Mouse (Mus musculus): ENCODE measurements around the gene Il12rb1. TPM values are rescaled to one million over a fixed set of nuclear protein-coding genes. Genes with fewer than 3 reads are reported as not detected.

The Il12rb1 gene
- total RNA-seq, 4 experiments from 2014 or later, result 0.11 to 0.75 (median 0.22) TPM

DNA sequence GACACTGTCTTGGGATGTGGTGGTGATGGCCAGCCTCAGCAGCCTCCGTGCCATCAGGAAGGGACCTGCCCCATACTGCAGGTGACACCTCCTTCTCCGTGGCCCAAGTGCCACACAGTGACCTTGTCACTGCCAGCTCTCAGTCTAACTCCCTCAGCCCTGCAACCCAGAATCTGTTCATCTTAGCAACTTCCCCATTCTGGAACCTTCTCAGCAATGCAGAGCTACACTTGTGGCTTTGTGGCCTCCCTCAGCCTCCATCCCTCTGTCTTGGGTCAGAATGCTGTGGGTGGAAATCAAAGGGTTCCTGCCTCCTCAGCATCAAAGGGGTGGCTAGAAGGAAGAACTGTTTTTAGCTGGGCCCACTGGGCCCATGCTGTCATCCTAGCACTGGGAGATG, 45.6 kb downstream of the Il12rb1 start:
- no peak for DNase-seq

DNA sequence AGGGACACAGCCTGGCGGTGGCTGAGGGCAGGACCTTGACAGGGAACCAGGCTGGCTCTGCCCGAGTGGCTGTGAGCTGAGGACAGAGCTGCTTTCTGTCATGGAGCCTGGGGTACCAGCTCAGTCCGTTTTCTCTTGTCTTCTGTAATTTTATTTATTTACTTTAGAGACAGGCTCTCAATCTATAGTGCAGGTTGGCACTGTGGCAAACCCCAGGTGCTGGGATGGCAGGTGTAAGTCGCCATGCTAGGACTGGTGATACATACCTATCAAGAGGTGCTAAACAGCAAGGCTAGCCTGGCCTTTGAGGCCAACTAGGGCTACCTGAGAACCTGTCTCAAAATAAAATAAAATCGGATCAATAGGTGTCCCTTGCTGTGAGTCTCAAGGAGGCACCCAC, 47.8 kb downstream of the Il12rb1 start:
- no peak for DNase-seq

DNA sequence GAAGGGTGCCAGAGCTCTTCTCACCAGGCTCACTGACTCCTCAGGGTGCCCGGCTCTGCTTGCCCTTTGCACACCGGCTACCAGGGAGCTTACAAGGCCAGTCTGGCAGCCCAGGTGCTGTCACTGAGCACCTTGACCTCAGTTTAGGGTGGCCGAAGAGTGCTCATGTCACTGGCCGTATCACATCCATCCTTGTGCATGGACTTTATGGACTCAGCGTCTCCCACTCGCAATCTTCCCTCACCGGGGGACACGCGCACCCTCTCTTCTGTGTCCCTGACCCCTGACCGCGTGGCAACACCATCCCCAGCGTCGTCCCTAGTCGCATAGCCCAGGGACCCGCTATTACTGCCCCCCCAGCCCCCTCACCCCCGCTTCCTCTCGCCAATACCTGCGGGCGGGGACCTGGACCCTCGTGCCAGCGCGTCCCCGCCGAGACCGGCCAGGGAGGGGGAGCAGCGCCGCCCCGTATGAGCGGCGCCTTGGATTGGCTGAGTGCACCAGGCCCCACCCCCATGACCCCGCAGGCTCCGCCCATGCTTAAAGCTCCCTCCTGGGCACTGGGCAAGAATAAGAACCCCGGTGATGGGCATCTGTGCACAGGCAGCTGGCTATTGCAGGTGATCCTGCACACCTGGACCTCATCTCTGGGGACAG, 48.4 kb downstream of the Il12rb1 start:
- peak; percentile 67 for DNase-seq

DNA sequence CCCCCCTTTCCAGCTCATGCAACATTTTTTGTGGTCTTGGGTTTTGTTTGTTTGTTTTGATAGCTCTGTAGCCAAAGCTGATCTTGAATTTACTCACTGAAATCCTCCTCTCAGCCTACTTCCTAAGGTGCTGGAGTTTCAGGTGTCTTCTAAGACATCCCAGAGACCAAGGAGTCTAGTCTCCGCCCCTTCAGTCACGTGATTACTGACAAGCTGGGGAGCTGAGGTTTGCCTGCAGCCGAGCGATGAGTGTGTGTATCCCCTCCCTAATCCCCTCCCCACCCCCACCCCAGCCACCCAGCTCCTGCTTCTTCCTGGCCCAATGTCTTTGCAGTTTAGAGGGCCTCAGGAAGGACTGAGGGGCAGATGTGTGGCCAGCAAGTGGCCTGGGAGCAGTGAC, 49.3 kb downstream of the Il12rb1 start:
- no peak for DNase-seq

DNA sequence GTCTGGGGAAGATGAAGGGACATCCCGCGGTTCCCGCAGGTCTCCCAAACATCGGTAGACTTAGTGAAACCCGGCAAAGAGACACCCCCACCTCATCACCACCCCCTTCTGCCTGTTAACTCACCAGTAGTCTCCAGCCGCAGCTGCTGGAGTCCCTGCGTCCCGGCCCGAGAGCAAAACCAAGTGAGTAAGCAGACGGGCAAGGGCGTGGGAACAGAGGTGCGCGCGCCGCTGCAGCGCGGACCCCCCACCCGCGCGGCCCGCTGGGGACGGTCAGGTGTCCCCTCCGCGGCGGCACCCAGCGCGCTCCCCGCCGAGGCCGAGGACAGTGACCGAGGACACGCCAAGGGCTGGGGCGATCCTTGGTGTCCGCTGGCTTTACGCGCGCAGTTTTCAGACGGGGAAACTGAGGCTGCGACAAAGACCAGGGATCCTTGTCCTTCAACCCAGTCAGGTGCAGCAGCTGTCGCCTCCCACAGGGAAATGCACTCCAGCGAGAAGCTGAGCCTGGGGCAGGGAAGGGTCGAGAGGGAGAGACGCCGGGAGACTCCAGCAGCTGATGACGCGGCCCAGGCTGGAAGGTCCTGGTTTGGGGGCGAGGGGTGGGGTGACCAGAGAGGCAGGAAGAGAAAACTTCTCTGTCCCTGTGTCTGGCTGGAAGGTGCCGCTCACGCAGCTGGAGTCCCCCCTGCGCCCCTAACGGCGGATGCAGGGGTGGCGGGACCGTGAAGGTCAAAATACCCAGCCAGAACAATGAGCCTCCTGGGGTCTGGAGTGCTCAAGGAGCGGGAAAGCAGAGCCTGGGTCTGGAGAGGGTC, 54.8 kb downstream of the Il12rb1 start, which contains the start of gene Kcnn1:
TSS of gene Kcnn1 (minus strand) at position 435 of the 818 bp plus-strand sequence.
- DNase-seq, result no peak

DNA sequence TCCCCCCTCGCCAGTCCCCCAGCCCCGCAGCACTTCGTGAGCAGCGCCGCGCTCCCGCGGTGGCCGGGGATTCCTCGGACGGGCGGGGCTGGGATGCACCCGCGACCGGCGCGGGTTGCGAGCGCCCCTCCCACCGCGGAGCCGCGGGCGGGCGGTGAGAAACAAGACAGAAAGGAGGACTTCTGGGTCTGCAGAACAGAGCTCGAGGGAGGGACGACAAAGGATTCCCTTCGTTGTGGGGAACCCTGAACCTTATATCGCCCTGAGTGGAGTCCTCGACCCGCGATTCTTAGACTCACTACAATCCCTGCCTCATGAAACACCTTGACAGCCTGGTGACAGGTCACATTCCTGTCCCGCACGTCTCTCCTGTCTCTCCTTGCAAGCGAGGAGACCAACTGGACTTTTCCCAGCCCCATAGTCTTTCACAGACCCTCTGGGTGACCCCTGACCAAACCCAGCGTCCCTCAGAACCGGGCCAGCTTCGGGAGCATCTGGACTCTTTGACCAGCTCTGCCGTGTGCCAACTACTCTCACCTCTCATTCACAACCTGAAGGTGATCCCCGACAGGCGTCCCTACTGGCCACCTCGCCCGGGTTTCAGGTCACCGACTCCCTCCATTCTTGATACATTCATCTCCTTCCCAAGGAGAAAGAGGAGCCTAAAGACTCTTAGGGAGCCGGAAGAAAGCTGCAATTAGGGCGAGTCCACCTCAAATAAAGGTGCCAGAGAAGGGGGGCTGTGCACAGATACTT, 55.9 kb downstream of the Il12rb1 start:
- no peak for DNase-seq

DNA sequence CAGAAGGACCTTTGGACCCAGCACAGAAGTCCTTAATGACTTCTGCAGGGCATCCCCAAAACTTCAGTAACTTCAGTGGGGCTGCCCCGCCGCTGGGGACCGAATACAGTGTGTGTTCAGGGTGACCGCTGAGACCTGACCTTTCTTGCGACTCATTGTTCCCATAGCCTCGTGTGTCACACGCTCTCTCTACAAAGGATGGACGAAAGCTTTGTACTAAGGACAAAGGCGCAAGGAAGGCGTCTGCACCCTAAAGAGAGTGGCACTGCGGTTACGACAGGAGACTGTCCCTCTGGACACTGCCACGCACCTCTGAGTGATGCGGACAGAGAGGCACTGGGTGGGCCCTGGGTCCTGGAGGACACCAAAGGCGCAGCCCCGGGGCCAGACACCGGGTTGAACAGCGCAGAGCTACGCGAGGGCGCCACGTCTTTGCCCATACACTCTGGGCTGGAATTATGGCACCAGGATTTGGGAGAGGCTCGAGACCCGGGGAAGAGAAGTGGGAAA, 56.5 kb downstream of the Il12rb1 start:
- DNase-seq, result no peak

DNA sequence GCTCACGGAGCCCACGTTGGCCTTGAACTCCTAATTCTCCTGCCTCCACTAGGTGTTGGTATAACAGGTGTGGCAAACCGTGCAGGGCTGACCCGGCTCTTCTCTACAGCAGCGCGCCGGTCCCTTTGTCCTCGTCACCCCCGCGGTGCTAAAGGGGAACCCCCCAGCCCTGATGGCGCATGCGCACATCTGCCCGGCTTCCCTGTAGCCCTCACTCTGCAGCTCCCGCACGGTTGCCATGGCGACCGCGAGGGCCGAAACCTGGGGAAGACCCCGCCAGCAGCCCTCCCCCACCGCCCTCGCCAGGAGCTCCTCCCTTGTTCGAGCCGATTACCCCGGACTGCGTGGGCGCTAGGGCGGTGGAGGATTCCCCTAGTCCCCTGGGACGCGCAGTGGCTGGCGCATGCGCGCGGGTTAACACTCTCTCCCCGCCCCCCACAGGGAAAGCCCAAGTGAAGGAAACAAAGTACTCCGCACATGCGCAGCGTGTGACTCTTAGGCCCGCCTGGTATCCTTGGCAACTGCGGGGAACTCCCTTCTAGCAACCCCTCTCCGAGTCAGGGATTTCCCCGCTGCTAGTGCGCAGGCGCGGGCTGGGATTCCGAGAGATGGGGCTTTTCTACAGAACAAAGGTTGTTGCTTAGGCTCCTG, 57.2 kb downstream of the Il12rb1 start:
- peak; percentile 99 for DNase-seq

DNA sequence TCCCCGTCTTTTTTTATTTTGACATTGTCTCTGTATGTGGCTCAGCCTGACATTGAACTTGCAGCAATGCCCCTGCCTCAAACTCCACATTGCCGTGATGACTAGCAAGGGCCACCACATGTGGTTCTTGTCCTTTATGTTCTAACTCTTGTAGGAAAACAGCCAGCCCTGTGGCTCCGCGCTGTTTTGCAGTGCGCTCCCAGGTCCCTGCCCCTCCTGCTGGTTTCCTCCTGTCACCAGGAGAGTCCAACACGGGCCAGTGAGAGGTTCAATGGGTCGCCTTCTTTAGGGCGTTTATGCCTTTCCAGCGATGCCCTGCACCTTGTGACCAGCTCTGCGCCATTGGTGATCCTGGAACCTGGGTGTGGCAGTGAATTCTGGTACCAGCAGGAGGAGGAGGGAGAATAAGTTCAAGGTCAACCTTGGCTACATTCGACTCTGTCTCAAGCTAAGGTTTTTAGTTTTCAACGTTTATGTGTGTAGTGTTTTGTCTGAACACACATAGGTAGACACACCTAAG, 57.8 kb downstream of the Il12rb1 start:
- DNase-seq, result no peak

DNA sequence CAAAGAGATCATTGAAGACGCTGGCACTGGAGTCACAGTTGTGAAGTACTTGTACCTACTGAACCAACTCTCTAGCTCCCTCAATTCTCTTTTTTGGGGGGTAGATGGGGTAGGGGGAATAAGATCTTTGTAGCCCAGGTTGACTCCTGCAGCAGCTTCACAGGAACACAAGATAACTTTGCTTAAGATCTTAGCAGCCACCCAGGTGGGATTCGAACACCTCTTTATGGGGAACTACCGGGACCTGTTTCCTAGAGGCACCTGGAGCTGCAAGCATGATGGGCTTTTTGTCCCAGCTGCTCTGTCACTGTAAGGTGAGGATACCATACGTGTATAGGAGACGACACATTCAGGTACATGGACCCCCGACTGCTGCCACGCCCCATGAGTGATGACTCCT, 58.3 kb downstream of the Il12rb1 start:
- no peak for DNase-seq

DNA sequence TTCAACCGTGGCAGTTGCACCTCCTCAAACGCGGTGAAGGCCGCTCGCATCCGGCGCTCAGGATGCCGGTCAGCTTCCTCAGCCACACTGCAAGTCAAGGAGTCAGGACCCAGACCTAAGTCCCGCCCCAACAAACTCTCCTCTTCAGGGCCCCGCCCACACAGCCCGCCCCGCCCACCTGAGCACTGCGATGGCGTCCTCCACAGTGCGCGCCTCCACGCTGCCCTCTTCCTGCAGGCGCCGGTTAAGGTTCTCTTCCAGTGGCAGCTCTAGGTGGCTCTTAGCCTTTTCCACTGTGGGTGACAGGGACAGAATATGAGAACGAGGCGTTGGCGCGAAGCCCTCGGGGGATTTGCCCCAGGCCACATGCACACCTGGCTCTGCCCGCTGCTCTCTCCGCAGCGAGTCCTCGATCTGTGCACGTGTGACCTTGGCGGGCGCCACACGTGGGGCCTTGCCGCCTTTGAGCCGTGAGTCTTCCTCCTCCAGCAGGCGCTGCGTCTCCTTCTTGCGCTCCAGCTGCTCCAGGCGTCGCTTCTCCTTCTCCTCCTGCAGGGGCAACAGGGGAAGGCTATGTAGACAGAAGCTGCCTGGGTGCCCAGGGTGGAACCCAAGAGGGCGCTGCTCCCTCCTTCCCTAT, 60.4 kb downstream of the Il12rb1 start:
- no peak for DNase-seq

DNA sequence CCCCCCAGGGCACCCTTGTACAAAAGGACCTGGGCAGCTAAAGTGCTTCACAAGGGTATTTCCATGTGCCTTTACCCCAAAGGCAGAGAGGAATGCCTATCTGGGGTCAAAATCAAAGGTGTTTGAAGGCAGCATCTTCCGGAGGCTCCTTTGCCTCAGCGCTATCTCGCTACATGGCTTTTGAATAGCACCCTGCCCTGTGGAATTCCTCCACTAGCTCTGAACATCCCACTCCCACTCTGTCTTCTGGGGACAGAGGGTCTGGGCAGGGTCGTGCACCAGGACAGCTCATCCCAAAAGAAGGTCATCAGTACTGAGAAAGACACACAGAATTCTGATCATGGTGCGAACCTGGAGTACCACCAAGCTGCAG, 60.9 kb downstream of the Il12rb1 start:
- DNase-seq, result no peak

DNA sequence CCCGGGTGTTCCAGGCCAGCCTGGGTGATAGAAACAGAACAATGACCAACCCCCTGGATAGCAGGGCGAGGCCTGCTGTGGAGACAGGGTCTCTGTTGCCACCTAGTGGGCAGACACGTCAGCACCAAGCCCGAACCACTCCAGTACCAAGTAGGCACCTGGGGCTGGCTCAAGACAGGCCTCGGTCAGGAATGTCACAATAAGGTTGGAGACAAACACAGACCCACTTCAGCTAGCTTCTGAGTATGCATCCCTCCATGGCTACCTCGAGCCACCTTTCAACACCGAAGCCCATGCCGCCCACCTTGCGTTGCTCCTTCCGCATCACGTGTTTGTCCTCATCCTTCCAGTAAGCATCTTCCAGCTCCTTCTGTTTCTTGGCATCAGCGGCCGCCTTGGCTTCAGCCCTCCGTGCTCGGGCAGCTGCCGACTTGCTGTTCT, 61.4 kb downstream of the Il12rb1 start:
- peak; percentile 66 for DNase-seq

Small RNA genes within 50 kb of the gene (microRNA-seq; reads per million reads assigned to microRNA genes)
- gene Mir7240, result 0.35 to 1.2 reads per million in 2 experiments

Other genes with a start within 250 kb of the Il12rb1 start
- gene Isyna1, start 214.1 kb upstream of the Il12rb1 start, total RNA-seq (2022), result 100 to 1,000 TPM; 124 to 207 (median 158) TPM
- 100 to 1,000 TPM in 2 of 4 experiments, 10 to 100 TPM in 2; 69.3 to 158 (median 120) TPM for gene Ssbp4, start 199.6 kb upstream of the Il12rb1 start, total RNA-seq (2022)
- 1 to 10 TPM; 1.5 to 4.4 (median 3.2) TPM for gene Lrrc25, start 192.3 kb upstream of the Il12rb1 start, total RNA-seq (2022)
- gene Gdf15, start 176.0 kb upstream of the Il12rb1 start, total RNA-seq (2022), result 1 to 10 TPM; 1.8 to 3.5 (median 3.0) TPM
- gene Pgpep1, start 148.1 kb upstream of the Il12rb1 start, total RNA-seq (2022), result 100 to 1,000 TPM; 129 to 163 (median 131) TPM
- gene Lsm4, start 135.2 kb upstream of the Il12rb1 start, total RNA-seq (2022), result 100 to 1,000 TPM in 1 of 4 experiments, 10 to 100 TPM in 3; 81.4 to 101 (median 86.6) TPM
- gene Jund, start 109.5 kb upstream of the Il12rb1 start, total RNA-seq (2022), result 100 to 1,000 TPM; 187 to 329 (median 253) TPM
- under 1 TPM in 3 of 4 experiments, not detected in 1; 0.07 to 0.09 (median 0.08) TPM for gene Iqcn, start 105.0 kb upstream of the Il12rb1 start, total RNA-seq (2022)
- not detected for gene Gm3336, start 89.9 kb upstream of the Il12rb1 start, total RNA-seq (2022)
- gene Pde4c, start 84.7 kb upstream of the Il12rb1 start, total RNA-seq (2022), result under 1 TPM; 0.26 to 0.86 (median 0.30) TPM
- 10 to 100 TPM; 59.6 to 90.1 (median 74.4) TPM for gene Rab3a, start 53.8 kb upstream of the Il12rb1 start, total RNA-seq (2022)
- 100 to 1,000 TPM; 106 to 166 (median 126) TPM for gene Mpv17l2, start 47.5 kb upstream of the Il12rb1 start, total RNA-seq (2022)
- 10 to 100 TPM; 44.0 to 73.8 (median 57.9) TPM for gene Pik3r2, start 31.7 kb upstream of the Il12rb1 start, total RNA-seq (2022)
- 10 to 100 TPM; 17.8 to 37.7 (median 26.5) TPM for gene Mast3, start 3.4 kb upstream of the Il12rb1 start, total RNA-seq (2022)
- 10 to 100 TPM; 11.7 to 17.7 (median 14.5) TPM for gene Arrdc2, start 31.3 kb downstream of the Il12rb1 start, total RNA-seq (2022)
- 1 to 10 TPM; 4.2 to 4.7 (median 4.4) TPM for gene Kcnn1, start 54.8 kb downstream of the Il12rb1 start, total RNA-seq (2022)
- gene Ccdc124, start 65.5 kb downstream of the Il12rb1 start, total RNA-seq (2022), result 10 to 100 TPM; 48.5 to 68.7 (median 51.3) TPM
- not detected for gene Slc5a5, start 84.3 kb downstream of the Il12rb1 start, total RNA-seq (2022)
- 1,000 to 10,000 TPM; 1,169 to 1,386 (median 1,259) TPM for gene Rpl18a, start 89.0 kb downstream of the Il12rb1 start, total RNA-seq (2022)
- 10 to 100 TPM; 35.7 to 54.1 (median 50.0) TPM for gene Map1s, start 97.5 kb downstream of the Il12rb1 start, total RNA-seq (2022)

Measured in adrenal gland, adult 8-10 months (tissue).